Mouse (Mus musculus) embryonic facial prominence, embryonic 11.5 days (tissue): ENCODE data around the gene Zfyve27. TPM values are rescaled to one million over a fixed set of nuclear protein-coding genes. Genes with fewer than 3 reads are reported as not detected.

ENCODE experiments used
- ATAC-seq: fragments of 200-750 bp; cut with Nextera tagmentation; replicated peaks from 2 replicates; pipeline ENCODE4 v1.8.0; 2017; ENCODE audit warnings: low read depth; ENCODE audit not compliant: insufficient number of reproducible peaks, low FRiP score, low TSS enrichment
- DNase-seq: peaks from one replicate; pipeline ENCODE4 v3.0.0-alpha.2; 2015; ENCODE audit warnings: low spot score
- H3K27ac ChIP-seq: fragments of 300-500 bp; sonication (generic); replicated peaks from 2 replicates; pipeline ENCODE4 v1.5.1; 2014; ENCODE audit warnings: mild to moderate bottlenecking, low read depth, low read length, control low read depth
- H3K27me3 ChIP-seq: fragments of 300-500 bp; sonication (generic); 2 replicates; pipeline ENCODE4 v1.6.1; 2014; ENCODE audit warnings: mild to moderate bottlenecking, low read length, moderate library complexity, mixed read lengths; ENCODE audit not compliant: control insufficient read depth, insufficient read depth
- H3K36me3 ChIP-seq: fragments of 300-500 bp; sonication (generic); replicated peaks from 2 replicates; pipeline ENCODE4 v1.6.1; 2014; ENCODE audit warnings: low read depth, mild to moderate bottlenecking, low read length, moderate library complexity, mixed read lengths; ENCODE audit not compliant: control insufficient read depth, insufficient read depth
- H3K4me1 ChIP-seq: fragments of 300-500 bp; sonication (generic); 2 replicates; pipeline ENCODE4 v1.6.1; 2014; ENCODE audit warnings: low read length, mixed read lengths; ENCODE audit not compliant: control insufficient read depth, insufficient read depth
- H3K4me2 ChIP-seq: fragments of 300-500 bp; sonication (generic); 2 replicates; pipeline ENCODE4 v1.6.1; 2014; ENCODE audit warnings: low read depth, mild to moderate bottlenecking, control low read depth, low read length, moderate library complexity
- H3K4me3 ChIP-seq: fragments of 300-500 bp; sonication (generic); 2 replicates; pipeline ENCODE4 v1.5.1; 2014; ENCODE audit warnings: low read depth, low read length, control low read depth
- H3K9ac ChIP-seq: fragments of 300-500 bp; sonication (generic); replicated peaks from 2 replicates; pipeline ENCODE4 v1.6.1; 2014; ENCODE audit warnings: mild to moderate bottlenecking, control low read depth, low read length
- H3K9me3 ChIP-seq: fragments of 300-500 bp; sonication (generic); replicated peaks from 2 replicates; pipeline ENCODE4 v1.6.1; 2016; ENCODE audit warnings: mild to moderate bottlenecking, low read length, inconsistent platforms, mixed read lengths; ENCODE audit not compliant: control insufficient read depth
- WGBS: fragments of 180-500 bp; shearing (Covaris S2); extraction: QIAGEN DNeasy Blood & Tissue Kit; methylation state at CpG from one replicate; pipeline ENCODE4 v1.1.7; 2014; 5-methylcytosine and 5-hydroxymethylcytosine counted together
- polyA plus RNA-seq: library from polyadenylated mRNA; unstranded; fragments of >200 nt; fragmentation: Nextera tagmentation; extraction: Ambion mirVana; gene quantifications from 2 replicates; pipeline ENCODE4 v1.2.1, GENCODE M21; 2014

Zfyve27 gene
- polyA plus RNA-seq, 1 experiment from 2014 or later = 10.2 TPM

GRCm38 (mm10) chr19:42136126-42136525, 27.6 kb upstream of the Zfyve27 start:
- H3K36me3 ChIP-seq = no peaks in the 10 kb centered on the region
- peak; percentile 5 for DNase-seq
- ATAC-seq = no peak
- H3K4me1 ChIP-seq = no peaks in the 10 kb centered on the region
- no peak overlapping the region for H3K9ac ChIP-seq
- H3K9me3 ChIP-seq = no peaks in the 10 kb centered on the region
- no peak overlapping the region for H3K27ac ChIP-seq
- H3K4me3 ChIP-seq = no peak overlapping the region
- H3K27me3 ChIP-seq = no peaks in the 10 kb centered on the region
- WGBS = 22% methylated on average over 5 of the region's 5 CpGs
- no peak overlapping the region for H3K4me2 ChIP-seq

- Histone ChIP-seq H3K4me3 (no peak overlapping the region), H3K36me3 (no peaks in the 10 kb centered on the region), H3K4me2 (no peak overlapping the region), H3K27me3 (no peaks in the 10 kb centered on the region), H3K9ac (no peak overlapping the region), H3K27ac (no peak overlapping the region), H3K9me3 (no peaks in the 10 kb centered on the region), H3K4me1 (no peaks in the 10 kb centered on the region)
- 92% methylated on average over 4 of the region's 4 CpGs for whole genome bisulfite sequencing
- no peak for DNase-seq
- no peak for ATAC-seq
These were observed 26.5 kb upstream of the Zfyve27 start for GRCm38 (mm10) chr19:42137167-42137672.

DNA sequence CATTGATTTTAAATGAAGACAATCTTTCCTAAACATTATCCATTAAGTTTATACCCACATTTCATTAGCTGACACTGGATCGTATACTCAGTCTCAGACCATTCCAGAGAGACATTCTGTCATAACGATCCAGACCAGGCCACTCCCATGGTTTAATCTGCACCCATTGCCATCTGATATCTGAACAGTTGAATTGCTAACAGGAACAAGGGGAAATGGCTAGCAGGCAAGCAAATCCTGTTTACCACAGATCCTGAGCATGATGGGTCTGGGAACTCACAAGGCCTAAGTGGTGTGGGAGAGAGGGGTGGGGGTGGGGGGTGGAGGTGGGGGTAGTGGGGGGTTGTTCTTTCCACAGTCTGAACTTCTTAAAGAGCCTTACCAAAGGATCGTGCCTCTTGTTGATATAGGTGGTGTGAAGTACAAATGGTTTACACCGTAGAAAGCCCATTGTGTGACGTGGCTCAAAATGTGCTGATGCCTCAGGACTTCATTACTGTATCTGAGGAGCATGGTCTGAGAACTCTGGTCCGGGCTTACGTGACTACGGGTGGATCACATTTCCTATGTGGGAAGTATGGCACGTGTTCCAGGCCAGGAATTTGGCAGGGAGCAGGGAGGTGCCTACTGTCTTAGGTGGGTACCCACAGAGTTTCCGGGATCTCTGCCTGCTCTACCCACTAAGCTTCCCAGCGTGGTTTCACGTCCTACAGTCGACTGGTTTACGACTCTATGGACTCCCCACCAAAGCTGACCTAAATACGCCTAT, 25.1 kb upstream of the Zfyve27 start:
- WGBS = 85% methylated on average over 15 of the region's 15 CpGs
- Histone ChIP-seq H3K9me3 (no peaks in the 10 kb centered on the region), H3K9ac (no peak overlapping the region), H3K4me2 (no peak overlapping the region), H3K27ac (no peak overlapping the region), H3K4me1 (no peaks in the 10 kb centered on the region), H3K27me3 (no peaks in the 10 kb centered on the region), H3K4me3 (no peak overlapping the region), H3K36me3 (no peaks in the 10 kb centered on the region)
- DNase-seq (no peak), ATAC-seq (no peak)

DNA sequence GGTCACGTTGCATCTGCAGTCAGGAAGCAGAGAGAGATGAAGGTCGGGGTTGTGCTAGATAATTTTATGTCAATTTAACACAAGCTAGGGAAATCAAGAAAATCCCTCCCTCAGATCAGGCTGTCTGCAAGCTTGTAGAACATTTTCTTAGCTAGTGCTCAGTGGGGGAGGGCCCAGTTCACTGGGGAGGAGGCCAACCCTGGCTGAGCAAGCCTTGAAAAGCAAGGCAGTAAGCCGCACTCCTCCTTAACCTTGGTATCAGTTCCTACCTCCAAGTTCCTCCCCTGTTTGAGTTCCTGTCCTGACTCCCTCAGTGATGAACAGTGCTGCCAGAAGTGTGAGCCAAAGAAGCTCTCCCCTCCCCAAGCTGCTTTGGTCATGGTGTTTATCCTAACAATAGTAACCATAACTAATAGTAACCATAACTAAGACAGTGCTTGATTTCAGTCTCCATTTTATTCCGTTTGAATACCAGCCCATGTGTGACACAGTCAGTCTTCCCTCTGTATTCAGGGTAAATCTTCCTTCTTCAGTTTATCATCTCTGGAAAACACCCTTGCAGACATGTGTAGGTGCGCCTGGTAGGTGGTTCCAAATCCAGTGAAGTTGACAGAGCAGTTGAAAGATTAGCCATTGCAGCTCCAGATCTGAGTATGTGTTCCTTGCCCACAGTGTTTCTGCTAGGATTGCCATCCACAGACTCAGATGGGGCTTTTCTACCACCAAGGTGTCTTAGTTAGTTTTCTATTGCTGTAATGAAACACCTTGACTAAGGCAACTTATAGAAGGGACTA, 23.8 kb upstream of the Zfyve27 start:
- no peak overlapping the region for H3K4me2 ChIP-seq
- no peaks in the 10 kb centered on the region for H3K27me3 ChIP-seq
- H3K9me3 ChIP-seq = no peaks in the 10 kb centered on the region
- 81% methylated on average over 5 of the region's 5 CpGs for WGBS
- no peak overlapping the region for H3K9ac ChIP-seq
- no peak overlapping the region for H3K4me3 ChIP-seq
- DNase-seq (no peak), ATAC-seq (no peak)
- no peaks in the 10 kb centered on the region for H3K4me1 ChIP-seq
- no peak overlapping the region for H3K27ac ChIP-seq
- H3K36me3 ChIP-seq = no peaks in the 10 kb centered on the region

DNA sequence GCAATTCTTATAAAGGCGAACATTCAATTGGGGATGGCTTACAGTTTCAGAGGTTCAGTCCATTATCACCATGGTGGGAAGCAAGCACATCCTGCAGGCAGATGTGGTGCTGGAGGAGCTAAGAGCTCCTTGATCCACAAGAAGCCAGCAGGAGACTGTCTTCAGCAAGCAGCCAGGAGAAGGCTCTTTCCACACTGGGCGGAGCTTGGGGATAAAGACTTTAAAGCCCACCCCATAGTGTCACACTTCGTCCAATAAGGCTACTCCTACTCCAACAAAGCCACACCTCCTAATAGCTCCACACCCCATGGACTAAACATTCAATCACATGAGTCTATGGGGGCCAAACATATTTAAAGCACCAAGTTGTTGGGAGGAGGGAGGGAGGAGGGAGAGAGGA, 21.8 kb upstream of the Zfyve27 start:
- Histone ChIP-seq H3K9ac (no peak overlapping the region), H3K4me1 (no peaks in the 10 kb centered on the region), H3K36me3 (no peaks in the 10 kb centered on the region), H3K27ac (no peak overlapping the region), H3K9me3 (no peaks in the 10 kb centered on the region), H3K4me2 (no peak overlapping the region), H3K4me3 (no peak overlapping the region), H3K27me3 (no peaks in the 10 kb centered on the region)
- ATAC-seq (no peak), DNase-seq (no peak)
- 71% methylated on average over 3 of the region's 3 CpGs for WGBS

- H3K4me1 ChIP-seq = no peaks in the 10 kb centered on the region
- no peak overlapping the region for H3K4me3 ChIP-seq
- no peaks in the 10 kb centered on the region for H3K36me3 ChIP-seq
- H3K9ac ChIP-seq = no peak overlapping the region
- H3K27ac ChIP-seq = no peak overlapping the region
- ATAC-seq (no peak), DNase-seq (no peak)
- 77% methylated on average over 2 of the region's 2 CpGs for WGBS
- no peaks in the 10 kb centered on the region for H3K9me3 ChIP-seq
- no peaks in the 10 kb centered on the region for H3K27me3 ChIP-seq
- no peak overlapping the region for H3K4me2 ChIP-seq
These were observed 21.0 kb upstream of the Zfyve27 start for GRCm38 (mm10) chr19:42142757-42143156.

- Histone ChIP-seq H3K9me3 (no peaks in the 10 kb centered on the region), H3K9ac (no peak overlapping the region), H3K4me3 (no peak overlapping the region), H3K4me2 (no peak overlapping the region), H3K36me3 (no peaks in the 10 kb centered on the region), H3K4me1 (no peaks in the 10 kb centered on the region), H3K27ac (no peak overlapping the region), H3K27me3 (no peaks in the 10 kb centered on the region)
- DNase-seq (no peak), ATAC-seq (no peak)
- 56% methylated on average over 6 of the region's 6 CpGs for WGBS
These were observed 19.7 kb upstream of the Zfyve27 start for GRCm38 (mm10) chr19:42144067-42144466.
